In genomic region chr11:62647661-62648590, GRCm38 (mm10) we compare ENCODE assay signal across 8 mouse cellular contexts. TPM values are rescaled to one million over a fixed set of nuclear protein-coding genes. Genes with fewer than 3 reads are reported as not detected.
A peak's percentile ranks its signal among the peaks of the same experiment; 100 is the strongest.
DNase-seq lines count a peak whose midpoint lies in the region; ATAC-seq and TF ChIP-seq lines count a peak whose summit lies in the region.

TSS of gene Lrrc75a (minus strand) at chr11:62648523.

- DNase-seq in A20 (ENCODE audit: low read depth, low spot score), result peak; percentile 59
- peak; percentile 41 for DNase-seq in cerebellum, adult 9-11 months
- DNase-seq in kidney, postnatal 0 days (ENCODE audit: low spot score), result peak; percentile 57
- DNase-seq in lung, postnatal 10 days, result peak; percentile 63
- DNase-seq in splenic B cell, adult 2 months (ENCODE audit: low read depth, low spot score), result peak; percentile 53
- no peak for DNase-seq in layer of hippocampus, adult 9-11 months

- 1% methylated on average over 48 of the region's 86 CpGs for WGBS in heart, embryonic 12.5 days
- under 1% methylated on average over 64 of the region's 86 CpGs for WGBS in kidney, postnatal 0 days

- H3K27me3 ChIP-seq in E14TG2a.4 (ENCODE audit: insufficient read depth, low read length), result no peaks in the 10 kb centered on the region
- H3K27me3 ChIP-seq in heart, embryonic 12.5 days (replicated peaks), result no peaks in the 10 kb centered on the region
- H3K27me3 ChIP-seq in kidney, postnatal 0 days (ENCODE audit: insufficient read depth, low read length), result no peaks in the 10 kb centered on the region
- H3K27me3 ChIP-seq in splenic B cell, adult 2 months (ENCODE audit: control insufficient read depth, insufficient read depth, low read length, poor library complexity, severe bottlenecking), result no peaks in the 10 kb centered on the region

- peak within 1 kb of the TSS; percentile 96 for H3K4me2 ChIP-seq in heart, embryonic 12.5 days
- peak within 1 kb of the TSS; percentile 94 for H3K4me2 ChIP-seq in kidney, postnatal 0 days (ENCODE audit: low read length)

- peak within 1 kb of the TSS; percentile 92 for H3K4me3 ChIP-seq in E14TG2a.4 (replicated peaks; ENCODE audit: low read length)
- H3K4me3 ChIP-seq in heart, embryonic 12.5 days, result peak within 1 kb of the TSS; percentile 98
- peak within 1 kb of the TSS; percentile 77 for H3K4me3 ChIP-seq in kidney, postnatal 0 days (replicated peaks; ENCODE audit: low read depth, low read length)

- H3K4me1 ChIP-seq in E14TG2a.4 (replicated peaks; ENCODE audit: low read depth, low read length), result peaks cover 56% of the 10 kb centered on the region
- H3K4me1 ChIP-seq in heart, embryonic 12.5 days (replicated peaks), result peaks cover 50% of the 10 kb centered on the region
- peaks cover 18% of the 10 kb centered on the region for H3K4me1 ChIP-seq in kidney, postnatal 0 days (replicated peaks; ENCODE audit: insufficient read depth, low read length)

- no peak for TF ChIP-seq CTCF in E14TG2a.4 (conservative IDR thresholded peaks at IDR 0.05; ENCODE audit: low read length)
- TF ChIP-seq CTCF in kidney, postnatal 0 days (IDR thresholded peaks at IDR 0.05; ENCODE audit: low read depth), result no peak

- no peaks in the 10 kb centered on the region for H3K9me3 ChIP-seq in E14TG2a.4 (ENCODE audit: low read length)
- no peaks in the 10 kb centered on the region for H3K9me3 ChIP-seq in heart, embryonic 12.5 days (replicated peaks)
- no peaks in the 10 kb centered on the region for H3K9me3 ChIP-seq in kidney, postnatal 0 days (replicated peaks; ENCODE audit: low read length)

- peak within 1 kb of the TSS; percentile 95 for H3K27ac ChIP-seq in heart, embryonic 12.5 days (ENCODE audit: poor library complexity, severe bottlenecking)
- H3K27ac ChIP-seq in kidney, postnatal 0 days, result peak within 1 kb of the TSS; percentile 91

- peak within 1 kb of the TSS; percentile 97 for H3K9ac ChIP-seq in heart, embryonic 12.5 days
- peak within 1 kb of the TSS; percentile 79 for H3K9ac ChIP-seq in kidney, postnatal 0 days (ENCODE audit: low read depth, low read length)

- peaks cover 23% of the 10 kb centered on the region; the same call in 1 of the 2 replicates for H3K36me3 ChIP-seq in E14TG2a.4 (ENCODE audit: insufficient read depth, low read length)
- H3K36me3 ChIP-seq in heart, embryonic 12.5 days, result peaks cover 15% of the 10 kb centered on the region
- 0 out of 2 replicates have a peak, but pooled peaks cover 3% of the 10 kb centered on the region for H3K36me3 ChIP-seq in kidney, postnatal 0 days (ENCODE audit: insufficient read depth, low read length)
- H3K36me3 ChIP-seq in splenic B cell, adult 2 months (ENCODE audit: control insufficient read depth, insufficient read depth, low read length, poor library complexity, severe bottlenecking), result no peaks in the 10 kb centered on the region

- no peak; the same call in none of the 2 replicates for ATAC-seq in heart, embryonic 12.5 days (ENCODE audit: insufficient number of reproducible peaks, low FRiP score)
- ATAC-seq in kidney, postnatal 0 days (replicated peaks; ENCODE audit: low FRiP score, low read depth), result peak; percentile 66

RNA-seq across cellular contexts. Expression of gene Lrrc75a, which starts in this region (rescaled TPM):
- polyA plus RNA-seq in heart, embryonic 12.5 days (2016; fragmentation: Nextera tagmentation; extraction: Ambion mirVana), result 18.6 and 19.6 TPM in 2 replicates
- 12.6 and 14.8 TPM in 2 replicates for polyA plus RNA-seq in kidney, postnatal 0 days (2015; fragmentation: Nextera tagmentation; extraction: Ambion mirVana)
